8 mouse cellular contexts compared by ENCODE assay signal in the genomic region with DNA sequence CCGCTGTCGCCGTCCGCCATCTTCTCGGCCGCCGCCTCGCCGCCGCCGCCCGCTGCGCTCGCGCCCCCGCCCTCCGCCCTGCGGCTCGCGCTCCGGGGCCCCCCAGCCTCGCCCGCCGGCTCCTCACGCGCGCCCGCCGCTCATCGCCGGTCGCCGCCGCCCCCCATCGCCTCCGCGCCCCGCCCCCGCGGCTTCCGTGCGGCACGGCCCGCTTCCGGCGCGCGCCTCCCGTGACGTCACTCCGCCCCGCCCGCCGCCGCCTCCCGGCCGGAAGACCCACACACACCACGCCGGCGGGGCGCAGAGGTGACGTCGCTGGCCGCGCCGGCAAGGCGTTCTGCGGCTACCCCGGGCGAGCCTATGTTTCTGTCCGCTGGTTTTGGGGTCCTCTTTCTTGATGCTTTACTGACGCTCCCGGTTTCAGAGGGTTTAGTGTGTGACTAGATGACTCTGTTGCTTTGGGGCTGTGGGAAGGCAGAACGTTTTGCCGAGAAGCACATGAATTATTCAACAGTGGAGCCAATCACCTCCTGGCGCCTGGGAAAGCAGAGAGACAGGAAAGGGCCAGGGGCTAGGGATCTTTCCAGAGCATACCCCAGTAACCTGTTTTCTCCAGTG. TPM values are rescaled to one million over a fixed set of nuclear protein-coding genes. Genes with fewer than 3 reads are reported as not detected.
A peak's percentile ranks its signal among the peaks of the same experiment; 100 is the strongest.
DNase-seq lines count a peak whose midpoint lies in the region; ATAC-seq and TF ChIP-seq lines count a peak whose summit lies in the region.

A gene (minus strand): TSS at position 51 of the 618 bp plus-strand sequence.

- peak within 1 kb of the TSS; percentile 91 for H3ac ChIP-seq in myocyte (ENCODE audit: control insufficient read depth, insufficient read length)

- ATAC-seq in heart, embryonic 13.5 days (ENCODE audit: extremely low read depth, insufficient number of reproducible peaks, low FRiP score, low TSS enrichment), result peak; percentile 92
- ATAC-seq in kidney, postnatal 0 days (replicated peaks; ENCODE audit: low FRiP score, low read depth), result peak; percentile 96
- peak; percentile 94 for ATAC-seq in liver, embryonic 11.5 days (replicated peaks; ENCODE audit: low FRiP score)

- H3K27me3 ChIP-seq in erythroblast, embryonic 14.5 days (ENCODE audit: control insufficient read depth), result no peaks in the 10 kb centered on the region
- H3K27me3 ChIP-seq in heart, embryonic 13.5 days (replicated peaks), result no peaks in the 10 kb centered on the region
- no peaks in the 10 kb centered on the region for H3K27me3 ChIP-seq in kidney, postnatal 0 days (ENCODE audit: insufficient read depth, low read length)
- no peaks in the 10 kb centered on the region for H3K27me3 ChIP-seq in liver, embryonic 11.5 days (replicated peaks; ENCODE audit: control insufficient read depth, insufficient read depth, low read length)
- H3K27me3 ChIP-seq in myocyte (ENCODE audit: control insufficient read depth, insufficient read depth, insufficient read length), result no peaks in the 10 kb centered on the region

- no peaks in the 10 kb centered on the region for H3K9me3 ChIP-seq in erythroblast, embryonic 14.5 days (ENCODE audit: control insufficient read depth, low read length)
- no peaks in the 10 kb centered on the region for H3K9me3 ChIP-seq in heart, embryonic 13.5 days
- no peaks in the 10 kb centered on the region for H3K9me3 ChIP-seq in kidney, postnatal 0 days (replicated peaks; ENCODE audit: low read length)
- H3K9me3 ChIP-seq in liver, embryonic 11.5 days (ENCODE audit: control insufficient read depth, low read length), result no peaks in the 10 kb centered on the region

- H3K4me3 ChIP-seq in erythroblast, embryonic 14.5 days (replicated peaks), result peak within 1 kb of the TSS; percentile 87
- peak within 1 kb of the TSS; percentile 89 for H3K4me3 ChIP-seq in heart, embryonic 13.5 days
- H3K4me3 ChIP-seq in kidney, postnatal 0 days (replicated peaks; ENCODE audit: low read depth, low read length), result peak within 1 kb of the TSS; percentile 93
- H3K4me3 ChIP-seq in liver, embryonic 11.5 days (ENCODE audit: low read depth, low read length), result peak within 1 kb of the TSS; percentile 96
- peak within 1 kb of the TSS; percentile 63 for H3K4me3 ChIP-seq in myocyte

- peak; percentile 81 for TF ChIP-seq POLR2A in myocyte (IDR thresholded peaks at IDR 0.05; ENCODE audit: insufficient read length, low read depth)

- H3K79me2 ChIP-seq in myocyte (ENCODE audit: control insufficient read depth, insufficient read depth), result peaks cover 41% of the 10 kb centered on the region

- peaks cover 32% of the 10 kb centered on the region for H3K36me3 ChIP-seq in erythroblast, embryonic 14.5 days (ENCODE audit: control insufficient read depth)
- peaks cover 10% of the 10 kb centered on the region for H3K36me3 ChIP-seq in heart, embryonic 13.5 days
- H3K36me3 ChIP-seq in kidney, postnatal 0 days (ENCODE audit: insufficient read depth, low read length), result no peaks in the 10 kb centered on the region
- H3K36me3 ChIP-seq in liver, embryonic 11.5 days (ENCODE audit: control insufficient read depth, insufficient read depth, low read length), result no peaks in the 10 kb centered on the region
- peaks cover 25% of the 10 kb centered on the region for H3K36me3 ChIP-seq in myocyte (ENCODE audit: control insufficient read depth, insufficient read depth)

- no peak for TF ChIP-seq CTCF in kidney, postnatal 0 days (IDR thresholded peaks at IDR 0.05; ENCODE audit: low read depth)

- under 1% methylated on average over 40 of the region's 76 CpGs for WGBS in heart, embryonic 13.5 days
- 1% methylated on average over 47 of the region's 76 CpGs for WGBS in kidney, postnatal 0 days
- under 1% methylated on average over 69 of the region's 76 CpGs for WGBS in liver, embryonic 11.5 days

- H3K4me1 ChIP-seq in erythroblast, embryonic 14.5 days (ENCODE audit: control insufficient read depth), result peaks cover 31% of the 10 kb centered on the region
- peaks cover 27% of the 10 kb centered on the region for H3K4me1 ChIP-seq in heart, embryonic 13.5 days
- peaks cover 11% of the 10 kb centered on the region for H3K4me1 ChIP-seq in kidney, postnatal 0 days (replicated peaks; ENCODE audit: insufficient read depth, low read length)
- peaks cover 18% of the 10 kb centered on the region for H3K4me1 ChIP-seq in liver, embryonic 11.5 days (replicated peaks; ENCODE audit: control insufficient read depth, insufficient read depth, low read length)

- H3K9ac ChIP-seq in heart, embryonic 13.5 days, result peak within 1 kb of the TSS; percentile 100
- H3K9ac ChIP-seq in kidney, postnatal 0 days (ENCODE audit: low read depth, low read length), result peak within 1 kb of the TSS; percentile 94
- H3K9ac ChIP-seq in liver, embryonic 11.5 days (ENCODE audit: low read depth, low read length), result peak within 1 kb of the TSS; percentile 96

- peak within 1 kb of the TSS; percentile 97 for H3K27ac ChIP-seq in heart, embryonic 13.5 days (replicated peaks)
- peak within 1 kb of the TSS; percentile 99 for H3K27ac ChIP-seq in kidney, postnatal 0 days
- H3K27ac ChIP-seq in liver, embryonic 11.5 days (ENCODE audit: low read depth, low read length), result peak within 1 kb of the TSS; percentile 97

- H3K4me2 ChIP-seq in heart, embryonic 13.5 days, result peak within 1 kb of the TSS; percentile 95
- H3K4me2 ChIP-seq in kidney, postnatal 0 days (ENCODE audit: low read length), result peak within 1 kb of the TSS; percentile 82
- peak within 1 kb of the TSS; percentile 86 for H3K4me2 ChIP-seq in liver, embryonic 11.5 days
- H3K4me2 ChIP-seq in myocyte (ENCODE audit: low read depth), result peak within 1 kb of the TSS; percentile 92

- DNase-seq in CD4-positive helper T cell, adult 2 months (ENCODE audit: low read depth, low spot score), result peak; percentile 93
- peak; percentile 77 for DNase-seq in brain, embryonic 18.5 days (ENCODE audit: low read depth, low spot score)
- DNase-seq in kidney, postnatal 0 days (ENCODE audit: low spot score), result peak; percentile 91
- peak; percentile 89 for DNase-seq in liver, embryonic 11.5 days (ENCODE audit: low spot score)
- DNase-seq in spleen, postnatal 4 days (ENCODE audit: low spot score in 2 of 2), result peak; percentile 92 to 98

TF ChIP-seq in myocyte, 11 proteins besides CTCF, POLR2A, EP300 and RAD21:
- TF ChIP-seq E2F4 (IDR thresholded peaks at IDR 0.05; ENCODE audit: insufficient read depth) (no peak), MYOG (IDR thresholded peaks at IDR 0.05; ENCODE audit: control insufficient read depth in 1 of 3, insufficient read depth in 1 of 3, insufficient read length in 2 of 3, low read depth in 2 of 3) (peak in 1 of 3 experiments; percentile 27), MYOD1 (IDR thresholded peaks at IDR 0.05; ENCODE audit: control insufficient read depth in 1 of 3, insufficient read length in 2 of 3, low read depth in 2 of 3) (peak in 1 of 3 experiments; percentile 55), SRF (IDR thresholded peaks at IDR 0.05; ENCODE audit: control insufficient read depth, insufficient read length, low read depth) (peak; percentile 55), USF1 (IDR thresholded peaks at IDR 0.05; ENCODE audit: low read depth) (no peak), CEBPB (IDR thresholded peaks at IDR 0.05; ENCODE audit: insufficient read depth, poor library complexity, severe bottlenecking) (no peak), TCF3 (IDR thresholded peaks at IDR 0.05; ENCODE audit: insufficient read length, low read depth) (no peak), REST (IDR thresholded peaks at IDR 0.05; ENCODE audit: insufficient read depth, insufficient read length) (no peak), POLR2AphosphoS2 (IDR thresholded peaks at IDR 0.05; ENCODE audit: insufficient read length, low read depth) (peak; percentile 87), TCF12 (IDR thresholded peaks at IDR 0.05; ENCODE audit: insufficient read depth, poor library complexity, severe bottlenecking) (no peak), MAX (IDR thresholded peaks at IDR 0.05; ENCODE audit: low read depth) (no peak)

RNA-seq across cellular contexts. Expression of the gene that starts here (rescaled TPM):
- 0.79 and 0.95 TPM in 2 replicates for polyA plus RNA-seq in erythroblast, embryonic 14.5 days (2012)
- 23.5 and 25.5 TPM in 2 replicates for polyA plus RNA-seq in heart, embryonic 13.5 days (2015; fragmentation: Nextera tagmentation; extraction: Ambion mirVana)
- polyA plus RNA-seq in kidney, postnatal 0 days (2015; fragmentation: Nextera tagmentation; extraction: Ambion mirVana), result 24.5 and 26.4 TPM in 2 replicates
- polyA plus RNA-seq in liver, embryonic 11.5 days (2014; fragmentation: Nextera tagmentation; extraction: Ambion mirVana), result 13.2 and 13.7 TPM in 2 replicates
- polyA plus RNA-seq in myocyte (2012; fragmentation: generic; extraction: Trizol), result 33.2 TPM

Comparison
In these comparisons a context has a peak if more than half of its experiments do, and no peak if none do; other contexts are left out.
1. Peak in every context shown above with its lines: DNase-seq, ATAC-seq, H3K4me3 ChIP-seq and H3K27ac ChIP-seq.